9 mouse cellular contexts compared by ENCODE assay signal in genomic region chr7:63319594-63319993, GRCm38 (mm10).
DNase-seq lines count a peak whose midpoint lies in the region; ATAC-seq and TF ChIP-seq lines count a peak whose summit lies in the region.
"Had no signal": no experiment of that assay in that cellular context is flagged by ENCODE, and none has a peak within 500 bp of the region (broad histone marks: within the 10 kb centered on the region; RNA-seq: fewer than 3 reads in every experiment).

No protein-coding gene starts in this region.

- no peak overlapping the region for H3K4me3 ChIP-seq in forebrain, postnatal 0 days (ENCODE audit: low read depth, low read length)
- H3K4me3 ChIP-seq: erythroblast, embryonic 14.5 days had no signal

- ATAC-seq in forebrain, postnatal 0 days: peak; percentile 71
- ATAC-seq in erythroblast, adult 5-6 weeks (replicated peaks; ENCODE audit: low FRiP score, poor library complexity, severe bottlenecking): no peak

- no peaks in the 10 kb centered on the region for H3K27me3 ChIP-seq in forebrain, postnatal 0 days (ENCODE audit: insufficient read depth, low read length)

- peak; percentile 95 for TF ChIP-seq CTCF in forebrain, postnatal 0 days (IDR thresholded peaks at IDR 0.05; ENCODE audit: low read depth)

- H3K36me3 ChIP-seq in forebrain, postnatal 0 days (ENCODE audit: insufficient read depth): no peaks in the 10 kb centered on the region

- no peaks in the 10 kb centered on the region for H3K4me1 ChIP-seq in forebrain, postnatal 0 days (ENCODE audit: insufficient read depth)

- H3K9me3 ChIP-seq in forebrain, postnatal 0 days (ENCODE audit: low read length): no peaks in the 10 kb centered on the region

- DNase-seq in urinary bladder, postnatal 25 days (ENCODE audit: low spot score): peak; percentile 29
- no peak for DNase-seq in urinary bladder, postnatal 4 days (ENCODE audit: low spot score in 2 of 2)
- DNase-seq in cerebellum, adult 11-12 months: peak; percentile 33
- DNase-seq in forebrain, postnatal 0 days: peak; percentile 86
- DNase-seq in layer of hippocampus, adult 18-20 months (ENCODE audit: low spot score in 2 of 2): peak; percentile 65 to 87
- DNase-seq in lung, postnatal 14 days: peak; percentile 52
- peak; percentile 74 to 84 for DNase-seq in right cerebral cortex, postnatal 10 days (ENCODE audit: low spot score in 2 of 2)

- no peak overlapping the region for H3K27ac ChIP-seq in forebrain, postnatal 0 days (ENCODE audit: low read depth, low read length)

- 0% methylated on average over 2 of the region's 2 CpGs for WGBS in forebrain, postnatal 0 days

- no peak overlapping the region for H3K9ac ChIP-seq in forebrain, postnatal 0 days

- no peak overlapping the region for H3K4me2 ChIP-seq in forebrain, postnatal 0 days (ENCODE audit: low read depth)

Comparison
In these comparisons a context has a peak if more than half of its experiments do, and no peak if none do; other contexts are left out.
1. DNase-seq: peak in urinary bladder, postnatal 25 days (single experiment), cerebellum, adult 11-12 months (single experiment), forebrain, postnatal 0 days (single experiment), layer of hippocampus, adult 18-20 months (2 of 2), lung, postnatal 14 days (single experiment) and right cerebral cortex, postnatal 10 days (2 of 2); none in urinary bladder, postnatal 4 days (0 of 2).